Mouse (Mus musculus) kidney, postnatal 14 days (tissue): ENCODE data around the gene Grcc10.
A peak's percentile ranks its signal among the peaks of the same experiment; 100 is the strongest.

Source experiments
- DNase-seq: peaks from one replicate; pipeline ENCODE4 v3.0.0; 2022; ENCODE audit warnings: mixed read lengths

The Grcc10 gene

DNA sequence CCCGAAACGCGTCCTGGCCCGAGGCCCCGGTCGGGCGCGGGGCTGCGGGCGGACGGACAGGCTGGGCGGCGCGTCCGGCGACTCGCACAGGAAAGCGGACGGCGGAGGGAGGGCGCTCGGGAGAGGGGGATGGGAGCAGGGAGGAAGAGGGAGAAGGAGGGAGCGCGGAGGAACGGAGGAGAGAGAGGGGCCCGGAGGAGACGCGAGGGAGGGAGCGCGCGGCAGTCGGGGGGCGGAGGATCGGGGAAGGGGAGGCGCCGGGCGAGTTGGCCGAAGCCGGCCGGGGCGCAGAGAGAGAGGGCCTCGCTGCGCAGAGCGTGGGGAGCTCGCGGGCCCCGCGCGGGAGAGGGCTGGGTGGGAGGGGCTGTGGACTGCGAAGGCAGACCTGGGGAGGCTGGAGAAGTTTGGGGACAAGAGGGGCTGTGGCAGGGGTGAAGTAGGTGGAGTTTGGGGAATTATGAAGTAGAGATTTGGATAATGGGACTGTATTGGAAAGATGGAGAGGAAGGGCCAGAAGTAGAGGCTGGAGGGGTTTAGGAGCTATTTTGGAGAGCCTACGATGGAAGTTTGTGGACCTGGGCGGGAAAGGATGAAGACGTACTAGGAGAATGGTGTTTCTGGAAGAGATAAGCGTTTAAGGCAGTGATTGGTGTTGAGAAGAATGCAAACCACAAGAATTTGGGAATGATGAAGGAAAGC lies 15.6 kb upstream of the Grcc10 start:
- DNase-seq: peak; percentile 91

GRCm38 (mm10) chr6:124755831-124756595 lies 14.8 kb upstream of the Grcc10 start, which contains the start of the genes Gm45234 and Atn1:
Gm45234 (minus strand) TSS chr6:124756021.
Atn1 (minus strand) TSS chr6:124756524.
- peak; percentile 87 for DNase-seq

- no peak for DNase-seq
These were observed 14.1 kb upstream of the Grcc10 start for GRCm38 (mm10) chr6:124755306-124755705.

GRCm38 (mm10) chr6:124753861-124754260 lies 12.7 kb upstream of the Grcc10 start:
- no peak for DNase-seq

- no peak for DNase-seq
These were observed 9.2 kb upstream of the Grcc10 start for GRCm38 (mm10) chr6:124750405-124750804.

DNA sequence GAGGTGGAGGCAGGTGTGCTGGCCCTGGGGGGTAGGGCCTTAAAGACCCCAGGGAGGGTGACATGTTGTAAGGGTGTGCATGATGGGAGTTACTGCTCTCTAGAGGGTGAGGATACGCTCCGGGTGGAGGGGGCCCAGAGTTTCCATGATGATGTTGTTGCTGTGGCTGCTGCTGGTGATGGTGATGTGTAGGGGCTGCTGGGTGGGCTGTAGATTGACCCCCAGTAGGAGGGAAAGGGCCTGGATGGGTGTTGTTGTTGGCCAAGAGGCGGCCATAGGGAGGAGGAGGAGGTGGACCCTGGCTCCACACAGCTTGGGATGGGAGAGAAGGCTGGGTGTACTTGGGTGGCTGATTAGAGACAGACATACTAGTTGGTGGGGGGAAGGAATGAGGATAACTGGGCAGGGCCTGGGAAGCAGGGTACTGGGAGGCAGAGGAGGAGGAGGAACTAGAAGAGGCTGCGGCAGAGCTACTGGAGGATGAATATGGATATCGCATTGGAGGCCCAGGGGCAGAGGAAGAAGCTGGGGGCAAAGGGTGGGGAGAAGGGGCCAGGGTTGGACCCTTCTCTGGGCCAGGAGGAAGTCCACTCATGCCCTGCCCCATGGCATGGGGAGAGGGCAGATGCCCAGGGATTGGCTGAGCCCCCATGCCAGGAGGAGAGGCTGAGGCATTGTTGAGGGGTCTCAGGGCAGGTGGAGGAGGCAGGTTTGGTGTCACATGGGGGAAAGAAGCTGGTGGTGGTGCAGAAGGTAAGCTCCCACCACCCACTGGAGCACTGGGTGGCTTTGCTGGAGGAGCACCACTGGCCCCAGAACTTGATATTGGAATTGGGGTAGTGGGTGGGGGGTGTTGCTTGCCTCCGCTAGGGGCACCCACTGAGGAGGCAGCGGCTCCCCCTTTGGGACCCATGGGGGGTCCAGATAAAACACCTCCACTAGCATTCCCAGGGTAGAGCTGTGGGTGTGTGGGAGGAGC lies 5.8 kb upstream of the Grcc10 start:
- DNase-seq: no peak

DNA sequence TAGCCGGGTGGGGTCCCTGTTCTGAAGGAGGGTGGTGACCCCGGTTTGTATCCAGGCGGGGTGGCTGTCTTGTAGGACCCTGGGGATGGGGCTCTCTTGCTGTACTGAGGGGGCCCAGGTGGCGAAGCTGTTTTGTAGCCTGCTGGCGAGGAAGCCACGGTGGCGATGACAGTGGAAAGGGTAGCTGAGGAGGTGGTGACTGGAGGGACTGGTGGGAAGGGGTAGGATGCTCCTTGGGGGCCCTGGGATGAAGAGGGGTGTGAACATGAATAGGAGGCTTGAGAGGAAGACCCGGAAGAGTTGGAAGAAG lies 5.1 kb upstream of the Grcc10 start:
- no peak for DNase-seq

- DNase-seq: peak; percentile 97
These were observed 4.5 kb upstream of the Grcc10 start for GRCm38 (mm10) chr6:124745490-124746295.

DNA sequence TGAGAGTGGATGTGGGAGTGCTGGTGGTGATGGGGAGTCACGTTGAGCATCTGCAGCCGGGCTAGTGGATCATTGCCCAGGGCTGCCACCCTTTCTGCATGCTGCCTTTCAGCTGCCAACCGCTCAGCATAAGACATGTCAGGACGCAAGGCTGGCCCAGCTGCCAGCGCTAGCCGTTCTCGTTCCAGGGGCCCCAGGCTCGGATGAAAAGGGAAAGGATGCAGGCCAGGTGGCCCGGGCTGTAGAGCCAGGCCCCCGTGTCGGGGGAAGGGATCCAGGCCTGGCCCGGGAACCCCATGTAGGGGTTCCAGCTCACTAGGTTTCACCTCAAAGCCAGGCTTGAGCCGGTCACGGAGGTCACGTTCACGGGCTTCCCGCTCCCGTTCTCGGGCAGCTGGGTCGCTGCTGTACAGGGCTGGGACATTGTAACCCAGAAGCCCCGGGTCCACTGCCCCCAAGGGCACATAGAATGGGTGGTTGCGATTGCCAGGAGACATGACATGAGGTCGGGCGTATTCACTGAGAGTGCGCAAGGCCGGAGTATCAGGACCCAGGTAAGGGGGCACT lies 3.7 kb upstream of the Grcc10 start:
- DNase-seq: no peak

DNA sequence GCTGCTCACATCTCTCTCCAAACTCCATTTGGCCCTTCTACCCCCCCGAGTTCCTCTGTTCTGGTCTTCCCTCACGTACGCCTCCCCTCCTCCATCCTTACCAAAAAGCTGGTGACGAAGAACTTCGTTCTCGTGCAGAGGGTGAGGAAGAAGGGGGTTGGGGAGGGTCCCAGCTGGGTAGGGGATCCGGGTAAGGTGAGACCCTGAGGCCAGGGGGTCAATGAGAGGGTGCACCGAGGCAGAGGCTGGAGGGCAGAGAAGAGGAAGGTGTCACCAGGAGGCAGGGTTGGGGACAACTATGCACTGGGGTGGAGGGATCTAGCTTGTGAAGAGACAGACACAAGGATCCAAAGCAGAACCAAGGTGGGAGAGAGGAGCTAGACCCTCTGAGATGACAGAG lies 2.5 kb upstream of the Grcc10 start:
- no peak for DNase-seq

- DNase-seq: peak; percentile 16
These were observed 1.8 kb upstream of the Grcc10 start for GRCm38 (mm10) chr6:124742839-124743514.

- DNase-seq: no peak
These were observed 668 bp upstream of the Grcc10 start for GRCm38 (mm10) chr6:124741842-124742241.

GRCm38 (mm10) chr6:124740211-124740887 lies 825 bp downstream of the Grcc10 start:
- DNase-seq: peak; percentile 63

- no peak for DNase-seq
These were observed 1.9 kb downstream of the Grcc10 start for GRCm38 (mm10) chr6:124739231-124739796.

DNA sequence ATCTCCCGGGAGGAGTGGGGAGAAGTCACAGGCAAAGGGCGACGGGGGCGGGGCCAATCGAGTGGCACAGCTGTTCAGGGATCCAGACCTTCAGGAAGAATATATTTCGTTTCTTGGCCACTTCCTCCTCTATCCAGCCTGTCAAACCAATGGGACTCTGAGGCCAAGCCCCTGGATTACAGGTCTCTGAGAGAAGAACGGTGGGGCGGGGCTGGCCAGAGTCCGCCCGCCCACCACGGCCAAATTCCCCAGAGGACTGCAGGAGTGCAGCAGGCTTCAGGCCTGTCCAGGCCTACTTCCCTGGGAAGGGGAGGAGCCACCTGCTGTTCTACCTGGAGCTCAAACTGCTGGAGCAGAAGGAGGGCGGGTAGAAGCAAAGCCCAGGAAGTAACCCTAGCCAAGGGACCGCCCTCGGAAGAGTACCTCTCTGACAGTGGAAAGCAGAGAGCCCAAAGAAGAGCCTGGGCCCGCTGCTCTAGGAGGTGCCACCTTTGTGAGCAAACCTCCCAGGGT lies 2.6 kb downstream of the Grcc10 start, which contains the start of gene Ptpn6:
TSS of gene Ptpn6 (minus strand) at position 204 of the 513 bp plus-strand sequence.
- peak; percentile 93 for DNase-seq

GRCm38 (mm10) chr6:124737040-124737439 lies 4.1 kb downstream of the Grcc10 start:
- no peak for DNase-seq

DNA sequence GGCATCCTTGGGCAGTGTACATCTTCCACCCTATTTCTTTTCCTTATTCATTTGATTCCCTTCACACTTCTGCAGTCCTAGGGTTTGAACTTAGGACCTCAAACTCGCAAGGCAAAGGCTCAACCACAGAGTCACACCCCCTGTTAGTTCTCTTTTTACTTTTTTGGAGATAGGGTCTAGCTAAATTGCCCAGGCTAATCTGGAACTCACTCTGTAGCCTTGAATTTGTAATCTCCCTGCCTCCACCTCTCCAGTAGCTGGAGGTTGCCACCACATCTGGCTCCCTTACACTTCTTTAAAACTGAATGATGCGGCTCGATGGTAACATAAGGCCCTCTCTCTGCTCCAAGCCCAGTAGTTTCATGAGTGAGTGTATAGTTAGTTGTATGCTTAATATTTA lies 6.8 kb downstream of the Grcc10 start:
- DNase-seq: no peak

- no peak for DNase-seq
These were observed 8.5 kb downstream of the Grcc10 start for GRCm38 (mm10) chr6:124732476-124733370.

- no peak for DNase-seq
These were observed 10.1 kb downstream of the Grcc10 start for GRCm38 (mm10) chr6:124731038-124731437.
